Mouse (Mus musculus): ENCODE data around the gene Slc13a4.
A peak's percentile ranks its signal among the peaks of the same experiment; 100 is the strongest.

The Slc13a4 gene

DNA sequence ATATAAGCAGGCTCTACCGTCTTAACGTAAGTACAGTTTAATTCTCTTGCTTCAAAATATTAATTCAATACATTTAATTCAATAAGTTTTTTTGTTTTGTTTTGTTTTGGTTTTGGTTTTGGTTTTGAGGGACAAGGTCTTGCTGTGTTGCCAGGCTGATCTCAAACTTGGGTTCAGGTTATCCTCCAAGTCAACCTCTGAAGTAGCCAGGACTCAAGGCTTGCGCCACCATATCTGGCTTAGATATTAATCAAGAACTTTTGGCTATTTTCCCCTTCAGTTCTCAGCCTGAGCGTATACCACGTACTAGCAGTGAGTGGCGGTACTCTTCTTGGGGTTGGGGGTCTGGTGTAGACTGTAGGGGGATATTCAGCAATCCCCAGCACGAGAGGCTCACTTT is 5.3 kb downstream of the Slc13a4 start:
- no peak for DNase-seq (ENCODE audit: low read depth, low spot score)

DNA sequence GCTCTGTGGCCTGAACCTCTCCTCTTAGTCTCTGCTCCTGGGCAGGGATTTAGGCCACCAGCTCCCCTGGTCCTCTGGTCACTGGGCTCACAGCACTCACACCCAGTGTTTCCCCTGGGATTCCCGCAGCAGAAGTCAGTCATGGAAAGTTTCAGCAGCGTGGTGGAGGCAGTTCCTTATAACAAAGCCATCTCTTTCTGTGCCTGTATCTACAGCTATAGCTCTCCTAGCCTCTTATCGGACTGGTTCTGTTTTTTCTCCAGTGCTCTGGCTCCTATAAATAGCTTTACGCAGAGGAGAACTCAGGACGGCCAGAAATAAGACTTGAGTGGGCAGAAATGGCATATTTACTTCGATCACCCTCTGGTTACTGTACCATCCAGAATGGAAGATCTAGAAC is 9.6 kb downstream of the Slc13a4 start:
- DNase-seq (ENCODE audit: low read depth, low spot score): no peak

DNA sequence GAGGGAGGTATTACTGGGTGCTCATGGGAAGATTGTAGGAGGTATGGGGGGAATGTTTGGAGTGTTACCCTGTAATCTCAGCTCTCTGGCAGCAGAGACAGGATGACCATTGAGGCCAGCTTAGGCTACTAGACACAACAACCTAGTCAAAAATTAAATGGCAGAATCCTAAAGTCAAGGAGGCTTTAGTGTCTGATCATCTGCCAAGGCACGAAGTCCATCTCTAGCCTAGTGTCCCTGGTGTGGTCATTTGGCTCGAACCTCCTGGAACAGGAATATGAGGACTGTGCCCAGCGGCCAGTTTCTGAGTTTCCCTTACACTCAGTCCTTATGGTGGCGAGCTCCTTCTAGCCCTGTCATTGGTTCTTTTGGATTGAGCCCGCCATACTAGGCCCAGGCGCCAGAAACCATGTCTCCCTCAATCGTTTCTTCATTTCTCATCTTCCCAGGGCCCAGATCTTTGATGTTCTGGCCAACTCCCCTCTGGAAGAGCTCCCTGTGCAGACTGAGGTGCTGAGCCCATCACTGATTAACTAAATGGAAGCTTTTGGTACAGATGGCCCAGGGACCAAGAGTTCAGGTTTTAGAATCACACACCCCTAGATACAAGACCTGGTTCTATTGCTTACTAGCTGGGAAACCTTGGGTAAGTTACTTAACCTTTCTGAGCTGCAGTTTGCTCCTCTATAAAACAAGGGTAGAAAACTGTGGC is 10.3 kb downstream of the Slc13a4 start:
- DNase-seq (ENCODE audit: low read depth, low spot score): no peak

DNA sequence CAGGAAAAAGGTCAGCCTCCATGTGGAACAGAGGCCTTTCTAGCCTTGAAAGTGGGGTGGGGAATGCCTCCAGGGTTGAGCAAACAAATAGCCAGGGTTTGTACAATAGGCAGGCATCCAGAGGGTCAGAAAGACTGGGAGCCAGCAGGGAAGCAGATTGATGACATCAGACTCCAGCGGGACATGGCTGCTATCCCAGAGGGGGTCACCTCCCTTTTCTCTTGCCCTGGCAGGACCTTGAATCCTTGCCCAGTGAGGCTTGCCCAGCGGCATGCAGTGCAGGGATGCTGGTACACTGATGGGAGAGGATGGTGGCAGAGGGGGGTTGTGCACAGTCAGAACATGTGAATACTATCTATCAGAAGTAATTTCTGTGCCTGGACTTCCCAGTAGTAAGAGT is 10.9 kb downstream of the Slc13a4 start:
- DNase-seq (ENCODE audit: low read depth, low spot score): no peak

DNA sequence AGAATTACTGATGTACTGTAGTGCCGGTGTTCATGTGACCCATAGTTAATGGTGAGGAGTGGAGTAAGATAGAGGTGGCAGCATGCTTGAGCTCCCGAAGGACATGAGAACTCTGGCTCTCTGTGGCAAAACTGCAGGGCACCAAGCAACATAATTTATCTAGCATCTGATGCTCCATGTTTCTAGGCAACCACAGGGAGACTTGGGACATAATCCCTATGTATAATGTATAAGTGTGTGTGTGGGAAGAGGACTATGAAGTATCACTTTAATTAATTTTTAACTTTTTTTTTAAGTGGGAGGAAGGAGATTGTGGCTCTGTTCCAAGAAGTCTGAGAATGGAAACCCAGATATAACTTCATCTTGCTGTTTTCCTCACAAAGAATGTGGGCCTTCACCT is 13.0 kb downstream of the Slc13a4 start:
- DNase-seq (ENCODE audit: low read depth, low spot score): no peak

DNA sequence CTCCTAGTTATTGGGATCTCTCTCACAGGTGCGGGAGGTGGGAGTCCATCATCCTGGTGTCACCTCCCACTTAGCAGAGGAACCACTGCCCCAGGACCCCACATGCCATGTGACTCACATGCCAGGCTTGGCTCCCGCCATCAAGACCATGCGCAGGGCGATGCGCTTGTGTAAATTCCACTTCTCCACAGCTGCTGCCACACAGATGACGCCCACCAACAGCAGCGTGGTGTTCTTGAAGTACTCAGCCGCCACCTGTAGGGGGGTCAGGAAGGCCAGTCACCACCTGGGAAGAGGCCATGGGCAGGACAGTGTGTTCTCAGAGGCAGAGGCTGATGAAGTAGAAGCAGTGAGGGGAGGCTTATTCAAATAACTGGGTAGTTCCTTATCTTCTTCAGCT is 18.3 kb downstream of the Slc13a4 start:
- no peak for DNase-seq (ENCODE audit: low read depth, low spot score)

DNA sequence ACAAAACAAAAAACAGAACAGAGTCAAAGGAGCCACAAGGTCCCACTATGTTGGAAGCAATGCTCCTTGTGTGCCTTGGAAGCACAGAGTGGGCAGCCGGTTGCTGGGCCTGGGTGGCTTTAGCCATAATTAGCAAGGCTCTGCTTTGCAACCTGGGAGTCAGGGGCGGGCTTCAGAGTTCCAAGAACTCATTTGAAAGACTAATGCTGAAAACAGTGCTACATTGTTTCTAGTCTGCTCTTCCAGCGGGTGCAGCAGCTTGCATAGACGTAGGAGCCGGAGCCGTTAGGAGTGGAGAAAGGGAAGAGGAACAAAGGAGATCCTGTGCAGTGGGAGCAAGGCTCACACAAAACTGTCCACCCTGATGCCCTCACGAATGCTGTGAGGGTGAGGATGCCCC is 19.0 kb downstream of the Slc13a4 start:
- no peak for DNase-seq (ENCODE audit: low read depth, low spot score)

DNA sequence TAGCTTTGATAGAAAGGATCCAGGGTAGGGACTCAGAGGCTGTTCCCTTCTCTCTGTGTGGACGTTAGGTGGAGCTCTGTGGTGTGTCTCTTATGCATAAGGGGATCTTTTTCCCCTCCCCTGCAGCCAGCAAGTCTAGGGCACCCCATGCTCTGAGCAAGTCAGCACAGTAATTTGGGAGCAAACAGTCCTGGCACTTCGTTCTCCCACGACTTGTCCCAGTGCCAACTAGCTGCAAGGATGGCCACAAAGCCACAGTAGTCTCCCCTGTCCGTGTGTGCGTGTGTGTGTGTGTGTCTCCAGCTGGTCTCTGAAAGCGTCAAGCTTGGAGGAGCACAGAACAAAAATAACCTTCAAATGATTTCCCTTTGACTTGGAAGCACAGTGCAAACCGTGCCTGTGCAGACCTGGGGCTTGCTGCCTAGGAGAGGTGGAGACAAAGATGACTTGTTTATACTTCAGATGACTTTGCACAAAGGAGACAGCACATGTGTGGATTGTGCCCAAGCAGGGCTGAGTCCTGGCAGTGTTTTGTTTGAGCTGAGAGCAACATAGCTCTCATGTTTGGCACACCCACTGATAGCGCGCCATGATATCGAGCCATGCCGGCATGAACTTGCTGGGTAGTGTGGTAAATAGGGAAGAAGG is 19.7 kb downstream of the Slc13a4 start:
- DNase-seq (ENCODE audit: low read depth, low spot score): no peak

DNA sequence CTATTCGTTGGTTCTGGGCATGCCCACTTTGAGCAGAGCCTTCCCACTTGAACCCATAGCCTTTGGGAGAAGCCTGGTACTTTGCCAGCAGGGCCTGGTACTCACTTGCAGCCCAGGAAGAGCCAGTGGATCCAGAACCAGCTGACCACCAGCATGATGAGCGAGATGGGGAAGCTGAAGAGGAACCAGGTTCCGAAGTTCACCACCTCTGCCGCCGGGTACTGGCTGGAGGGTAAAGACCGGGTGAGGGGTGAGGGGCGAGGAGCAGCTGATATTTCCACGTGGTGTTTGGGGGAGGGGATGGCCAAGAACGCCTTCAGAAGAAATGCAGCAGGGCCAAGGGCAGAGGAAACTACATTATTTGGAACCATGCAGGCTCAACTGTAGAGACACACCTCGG is 28.6 kb downstream of the Slc13a4 start:
- no peak for DNase-seq (ENCODE audit: low read depth, low spot score)

DNA sequence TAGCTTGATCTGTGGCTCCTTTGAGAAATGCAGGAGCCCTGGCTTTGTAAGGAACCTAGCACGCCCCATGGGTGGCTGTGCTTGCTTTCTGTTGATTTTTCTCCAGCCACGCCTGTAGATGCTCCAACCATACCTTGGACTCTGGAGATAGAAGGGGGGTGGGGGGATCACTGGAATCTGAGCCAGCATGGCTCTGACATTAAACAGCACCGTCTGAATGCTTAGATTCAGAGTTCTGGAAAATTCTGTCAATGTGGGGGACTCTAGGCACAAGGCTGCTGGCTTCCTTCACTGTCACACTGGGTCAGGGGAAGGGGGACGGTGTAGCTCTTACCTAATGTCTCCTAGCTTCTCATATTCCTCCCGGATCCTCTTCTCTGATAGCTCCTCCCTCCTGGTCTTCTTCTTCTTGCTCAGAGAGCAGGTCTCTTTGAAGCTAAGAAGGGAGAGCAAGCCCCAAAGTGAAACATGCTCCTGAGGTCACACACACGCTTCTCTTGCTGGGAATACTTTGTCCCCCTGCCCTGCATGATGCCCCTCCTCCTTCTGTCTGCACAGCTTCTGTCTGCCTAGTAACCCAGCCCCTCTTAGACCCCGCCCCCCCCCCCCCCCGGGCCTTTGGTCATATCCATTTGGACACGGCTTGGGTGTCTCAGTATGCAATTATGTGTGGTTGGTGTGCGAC is 29.9 kb downstream of the Slc13a4 start:
- DNase-seq (ENCODE audit: low read depth, low spot score): no peak

DNA sequence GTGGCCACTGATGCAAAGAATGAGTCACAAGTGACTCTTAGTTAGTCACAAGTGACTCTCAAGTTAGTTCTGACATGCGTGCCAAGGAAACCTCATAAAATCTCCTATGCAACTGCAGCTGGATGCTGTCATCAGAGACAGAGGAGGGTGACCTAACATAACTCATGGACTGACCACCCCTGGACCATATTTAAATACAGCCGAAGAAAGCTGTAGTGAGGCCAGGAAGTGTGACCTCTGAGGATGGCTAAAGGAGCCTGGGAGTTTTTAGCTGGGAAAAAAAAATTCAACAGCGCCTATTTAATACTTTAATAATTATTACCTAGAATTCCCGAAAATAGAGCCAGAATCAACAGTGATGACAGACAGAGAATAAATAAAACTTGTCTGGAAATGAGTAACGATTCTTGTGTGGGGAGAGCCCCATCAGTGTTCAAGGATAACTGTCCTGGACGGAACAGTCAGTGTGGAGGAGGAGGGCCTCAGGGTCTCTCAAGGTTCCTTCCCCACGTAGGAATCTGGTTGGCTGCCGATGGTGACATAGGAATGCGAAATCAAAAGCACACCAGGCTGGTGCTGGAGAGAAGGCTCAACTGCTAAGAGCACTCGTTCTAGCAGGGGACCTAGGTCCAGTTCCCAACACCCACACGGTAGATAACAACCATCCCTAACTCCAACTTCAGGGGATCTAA is 34.4 kb downstream of the Slc13a4 start:
- no peak for DNase-seq (ENCODE audit: low read depth, low spot score)

DNA sequence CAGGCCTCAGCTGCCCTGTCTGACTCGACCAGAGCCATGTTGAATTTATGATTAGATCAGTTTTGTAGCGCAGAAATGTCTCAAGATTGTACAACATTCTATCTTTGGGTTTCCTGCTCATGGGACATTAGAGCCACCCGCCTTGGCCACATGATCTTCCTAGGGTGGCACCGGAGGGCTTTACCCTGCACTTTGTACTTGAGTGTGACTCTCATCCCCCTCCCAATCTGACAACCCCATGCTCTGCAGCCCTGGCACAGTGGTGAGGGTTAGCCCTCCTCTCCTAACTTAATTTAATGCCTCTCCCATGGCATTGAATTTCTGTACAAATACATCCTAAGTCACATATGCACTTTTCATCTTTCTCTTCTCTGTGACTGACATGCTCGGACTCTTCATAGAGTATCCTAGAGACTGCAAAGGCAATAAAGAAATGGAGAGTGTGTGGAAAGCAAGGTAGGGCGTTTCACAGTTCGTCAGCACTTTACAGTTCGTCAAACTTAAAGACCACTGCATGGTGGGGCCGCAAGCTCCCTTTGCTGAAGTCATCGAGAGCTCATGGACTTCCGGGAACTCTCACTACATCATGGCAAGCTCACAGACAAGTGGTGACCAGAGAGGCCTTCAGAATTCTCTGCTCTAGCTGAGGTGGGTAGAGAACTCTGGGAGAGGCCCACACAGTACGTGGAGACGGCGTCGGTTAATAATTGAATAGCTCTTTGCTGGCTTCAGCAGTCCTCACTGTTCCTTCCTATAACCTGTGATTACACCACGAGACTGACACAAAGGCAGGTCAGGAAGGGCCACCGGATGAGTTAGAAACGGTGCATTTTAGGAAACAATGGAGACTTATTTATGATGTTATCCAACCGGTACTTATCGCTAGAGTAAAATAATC is 35.8 kb downstream of the Slc13a4 start:
- no peak for DNase-seq (ENCODE audit: low read depth, low spot score)

DNA sequence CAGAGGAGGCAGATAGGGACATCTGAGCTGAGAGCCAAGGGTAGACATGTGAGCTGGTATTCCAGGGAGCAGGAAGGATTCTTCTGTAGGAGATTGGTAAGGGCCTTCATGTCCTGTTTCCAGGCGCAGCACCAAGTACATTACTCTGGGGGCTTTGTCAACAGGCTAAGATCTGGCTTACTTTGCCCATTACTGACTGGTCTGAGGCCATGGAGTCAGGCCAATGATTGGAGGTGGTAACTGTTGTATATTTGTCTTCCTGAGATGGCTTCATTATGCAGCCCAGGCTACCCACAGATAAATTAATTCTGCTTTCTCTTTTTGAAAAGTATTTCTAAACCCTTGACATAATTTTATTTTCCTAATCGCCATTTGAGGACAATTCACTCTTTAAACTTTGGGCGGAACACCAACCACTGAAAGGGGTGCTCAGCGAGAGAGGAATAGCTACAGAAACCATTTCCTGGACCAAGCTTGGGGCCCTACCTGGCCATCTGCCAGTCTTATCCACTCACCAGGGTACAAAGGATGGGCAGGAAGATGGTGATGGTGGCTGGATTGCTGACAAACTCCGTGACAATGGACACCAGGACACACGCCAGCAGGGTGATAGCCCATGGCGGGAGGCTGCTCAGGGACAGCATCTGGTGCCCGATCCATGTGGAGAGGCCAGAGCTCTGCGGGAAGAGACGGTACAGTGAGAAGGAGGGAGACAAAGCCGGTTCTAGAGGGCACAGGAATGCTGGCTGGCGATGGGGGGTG is 36.7 kb downstream of the Slc13a4 start:
- no peak for DNase-seq (ENCODE audit: low read depth, low spot score)

DNA sequence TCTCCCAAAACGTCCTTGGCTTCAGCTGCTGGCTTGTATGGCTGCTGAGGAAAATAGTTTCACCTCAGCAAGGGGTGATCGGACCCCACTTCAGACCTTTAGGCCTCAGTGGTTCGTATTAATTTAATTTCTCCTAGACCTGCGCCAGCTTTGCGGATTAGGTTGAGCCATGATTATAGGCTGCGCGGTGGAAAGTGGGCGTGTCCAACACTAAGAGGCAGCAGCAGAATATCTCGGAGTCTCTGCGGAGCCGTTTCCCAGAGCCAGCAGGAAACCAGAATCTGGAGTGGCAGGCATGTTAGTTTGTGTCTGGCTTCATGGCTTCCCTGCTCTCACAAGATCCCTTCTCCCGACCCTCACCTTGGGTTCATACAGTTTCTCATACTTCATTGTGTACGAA is 38.3 kb downstream of the Slc13a4 start:
- DNase-seq (ENCODE audit: low read depth, low spot score): peak; percentile 59

DNA sequence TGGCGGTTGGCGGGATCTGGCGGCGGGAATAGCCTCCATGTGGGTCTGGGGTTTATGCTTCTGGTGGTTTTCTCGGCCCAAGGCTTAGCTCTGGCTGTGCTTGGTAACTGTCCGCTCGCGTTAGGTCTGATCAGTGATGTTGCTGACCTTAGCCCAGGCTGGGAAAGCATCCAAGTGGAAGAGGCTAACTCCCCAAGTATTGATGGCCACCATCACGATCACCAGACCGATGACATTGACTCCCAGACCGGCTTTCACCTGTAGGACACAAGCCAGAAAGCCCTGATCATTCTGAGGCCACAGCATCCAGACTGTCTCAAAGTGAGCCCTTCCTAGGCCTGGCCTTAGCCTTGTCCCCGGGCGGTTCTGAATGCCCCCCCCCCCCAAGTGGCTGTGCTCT is 39.2 kb downstream of the Slc13a4 start:
- no peak for DNase-seq (ENCODE audit: low read depth, low spot score)

DNA sequence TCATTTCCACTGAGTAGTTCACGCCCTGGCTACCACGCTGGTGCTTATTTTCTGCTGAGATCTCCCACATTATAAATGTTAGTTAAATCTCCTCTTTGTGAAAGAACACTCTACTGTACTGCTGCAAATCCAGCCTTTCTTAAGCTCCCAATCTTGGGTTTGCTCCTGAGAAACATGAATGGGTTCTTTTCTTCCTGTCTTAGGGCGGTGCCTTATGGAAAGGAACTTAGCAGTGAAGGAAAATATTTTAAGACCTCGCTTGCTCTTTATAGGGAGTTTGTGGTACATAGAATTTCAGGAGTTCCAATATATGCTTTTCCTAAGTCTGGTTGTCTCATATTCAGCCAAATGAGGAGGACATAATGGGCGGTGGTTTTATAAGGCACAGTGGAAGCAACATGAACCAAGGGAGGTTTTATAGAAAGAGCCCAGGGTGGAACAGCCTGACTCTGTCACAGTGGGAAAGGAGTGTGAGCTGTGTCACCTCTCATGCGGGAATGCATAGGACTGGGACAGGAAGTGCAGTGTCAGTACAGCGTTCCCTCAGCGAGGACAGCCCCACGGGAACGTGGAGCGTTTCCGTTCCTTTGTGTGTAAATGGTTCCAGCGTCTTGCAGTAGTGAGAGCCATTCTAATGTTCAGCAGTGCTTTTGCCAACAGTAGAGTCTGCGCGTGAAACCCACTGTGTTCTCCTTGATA is 42.2 kb downstream of the Slc13a4 start:
- no peak for DNase-seq (ENCODE audit: low read depth, low spot score)

DNA sequence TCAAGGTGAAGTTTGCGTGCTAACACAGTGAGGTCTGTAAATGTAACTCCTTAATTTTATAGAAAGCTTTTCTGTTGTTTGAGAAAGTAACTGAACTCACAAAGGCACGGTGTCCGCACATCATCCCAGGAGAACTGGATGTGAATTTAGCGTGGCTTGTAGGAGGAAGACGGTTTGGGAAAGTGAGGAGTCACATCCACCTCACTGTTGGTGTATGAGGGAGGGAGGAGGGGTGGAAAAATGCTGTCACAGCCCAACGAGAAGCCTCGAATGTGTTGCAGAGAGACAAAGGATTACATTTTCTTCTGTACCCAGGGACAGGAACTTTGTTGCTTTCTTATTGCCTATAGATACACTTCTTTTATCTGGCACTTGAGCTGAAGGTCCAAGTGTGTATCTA is 47.4 kb downstream of the Slc13a4 start:
- no peak for DNase-seq (ENCODE audit: low read depth, low spot score)

DNA sequence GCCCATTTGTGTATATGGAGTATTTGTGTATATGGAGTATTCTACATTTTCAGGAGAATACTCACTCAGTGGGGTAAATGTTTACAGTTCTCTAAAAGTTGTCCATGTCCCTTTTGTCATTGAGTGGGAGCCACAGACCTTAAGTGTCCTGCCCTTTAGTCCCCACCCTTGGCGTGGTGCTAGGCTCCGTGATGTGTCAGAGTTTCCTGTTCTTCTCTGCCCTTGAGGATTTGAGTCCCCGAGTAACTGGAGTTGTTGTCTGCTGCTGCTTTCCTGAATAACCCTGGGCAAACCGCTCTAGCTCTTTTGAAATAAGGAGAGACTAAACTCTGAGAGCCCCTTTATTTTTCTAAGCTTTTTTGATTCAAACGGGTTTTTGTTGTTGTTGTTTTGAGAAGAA is 48.4 kb downstream of the Slc13a4 start:
- no peak for DNase-seq (ENCODE audit: low read depth, low spot score)

DNA sequence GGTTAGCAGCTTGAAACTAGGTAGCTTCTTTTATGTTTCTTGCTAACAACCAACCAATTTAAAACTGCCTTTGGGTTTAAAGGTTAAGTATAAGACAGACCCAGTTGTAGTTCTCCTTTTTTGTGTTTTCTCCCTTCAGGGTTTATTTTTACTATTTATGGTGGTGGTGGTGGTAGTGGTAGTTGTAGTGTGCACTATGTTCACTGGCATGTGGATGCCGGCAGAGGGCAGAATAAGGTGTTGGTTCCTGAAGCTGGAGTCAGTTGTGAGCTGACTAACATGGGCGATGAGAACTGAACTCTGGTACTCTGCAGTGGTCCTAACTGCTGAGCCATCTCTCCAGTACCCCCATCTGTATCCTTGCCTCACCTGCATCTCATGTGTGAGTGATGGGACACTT is 49.0 kb downstream of the Slc13a4 start:
- no peak for DNase-seq (ENCODE audit: low read depth, low spot score)

DNA sequence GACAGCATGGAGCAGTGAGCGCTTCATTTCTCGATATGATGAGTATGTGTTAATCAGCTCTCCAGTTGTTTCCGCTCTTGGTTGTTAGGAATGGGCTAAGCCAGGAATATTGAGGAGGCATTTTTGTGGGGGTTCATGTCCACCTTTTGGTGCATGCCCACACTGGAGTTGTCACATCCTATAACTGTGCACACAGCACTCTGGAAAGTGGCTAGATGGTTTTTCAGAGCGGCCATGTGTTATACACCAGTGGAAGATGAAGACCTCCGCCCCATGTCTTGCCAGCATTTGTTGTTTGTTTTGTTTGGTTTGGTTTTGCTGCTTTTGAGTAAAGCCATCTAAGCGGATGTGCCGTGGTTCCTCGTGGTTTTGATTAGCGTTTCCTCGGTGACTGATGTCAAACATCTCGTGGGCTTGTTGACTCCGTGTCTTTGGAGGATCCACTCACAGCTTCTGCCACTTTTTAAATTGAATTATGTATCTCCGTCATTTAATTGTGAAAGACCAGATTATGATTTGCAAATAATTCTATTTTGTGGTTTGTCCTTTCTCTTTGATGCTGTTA is 50.2 kb downstream of the Slc13a4 start:
- no peak for DNase-seq (ENCODE audit: low read depth, low spot score)

All from WW6 (cell line).